Mouse (Mus musculus): Measurements from ENCODE around the gene Stard10.

DNA sequence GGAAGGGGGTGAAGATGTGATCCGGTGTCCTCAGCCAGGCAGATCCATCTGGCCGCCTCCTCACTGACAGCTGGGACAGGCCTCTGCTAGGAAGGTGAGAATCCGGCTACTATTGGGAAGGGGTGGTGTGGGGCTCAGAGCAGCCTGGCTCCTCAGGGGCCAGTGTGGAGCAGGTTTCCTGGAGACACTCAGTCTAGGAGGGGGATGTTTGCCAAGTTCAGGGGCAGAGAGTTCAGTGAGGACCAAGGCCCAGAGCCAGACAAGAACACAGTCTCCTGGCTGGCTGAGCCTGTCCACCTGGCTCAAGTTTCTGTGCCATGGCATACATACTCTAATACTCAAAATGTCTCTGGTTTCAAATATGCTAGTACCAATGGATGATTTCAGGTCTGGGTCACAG, 20.5 kb downstream of the Stard10 start:
- TF ChIP-seq CTCF (IDR thresholded peaks at IDR 0.05; ENCODE audit: low read depth): no peak
- TF ChIP-seq EP300 (IDR thresholded peaks at IDR 0.05; ENCODE audit: low read depth): no peak
